ENCODE assay signal across 14 mouse cellular contexts in genomic region chr7:31145596-31146160, GRCm38 (mm10). TPM values are rescaled to one million over a fixed set of nuclear protein-coding genes. Genes with fewer than 3 reads are reported as not detected.
DNase-seq lines count a peak whose midpoint lies in the region; ATAC-seq and TF ChIP-seq lines count a peak whose summit lies in the region.
"Had no signal": no experiment of that assay in that cellular context is flagged by ENCODE, and none has a peak within 500 bp of the region (broad histone marks: within the 10 kb centered on the region; RNA-seq: fewer than 3 reads in every experiment).

No protein-coding gene starts in this region.

- no peak overlapping the region for H3K4me2 ChIP-seq in neural tube, embryonic 15.5 days
- no peak overlapping the region for H3K4me2 ChIP-seq in lung, embryonic 15.5 days
- H3K4me2 ChIP-seq in stomach, postnatal 0 days (replicated peaks; ENCODE audit: low read depth), result no peak overlapping the region
- no peak overlapping the region for H3K4me2 ChIP-seq in forebrain, embryonic 12.5 days
- H3K4me2 ChIP-seq: embryonic facial prominence, embryonic 13.5 days had no signal

- no peak for TF ChIP-seq EP300 in stomach, postnatal 0 days (optimal IDR thresholded peaks at IDR 0.05)

- no peak overlapping the region for H3K4me3 ChIP-seq in neural tube, embryonic 15.5 days (replicated peaks)
- H3K4me3 ChIP-seq in lung, embryonic 15.5 days, result no peak overlapping the region
- no peak overlapping the region for H3K4me3 ChIP-seq in stomach, postnatal 0 days (ENCODE audit: low read depth, low read length)
- no peak overlapping the region for H3K4me3 ChIP-seq in forebrain, embryonic 12.5 days (replicated peaks)
- H3K4me3 ChIP-seq: embryonic facial prominence, embryonic 13.5 days; megakaryocyte, embryonic 14.5 days had no signal

- TF ChIP-seq CTCF in stomach, postnatal 0 days (IDR thresholded peaks at IDR 0.05; ENCODE audit: low read depth), result no peak

- WGBS in neural tube, embryonic 15.5 days, result 42% methylated on average over 12 of the region's 12 CpGs
- 14% methylated on average over 12 of the region's 12 CpGs for WGBS in large intestine, adult 2 months
- 11% methylated on average over 12 of the region's 12 CpGs for WGBS in lung, embryonic 15.5 days
- WGBS in stomach, postnatal 0 days, result 20% methylated on average over 12 of the region's 12 CpGs
- 92% methylated on average over 12 of the region's 12 CpGs for WGBS in forebrain, embryonic 12.5 days

- H3K9ac ChIP-seq in neural tube, embryonic 15.5 days (replicated peaks), result no peak overlapping the region
- no peak overlapping the region for H3K9ac ChIP-seq in lung, embryonic 15.5 days
- no peak overlapping the region for H3K9ac ChIP-seq in stomach, postnatal 0 days (ENCODE audit: low read length)
- H3K9ac ChIP-seq in forebrain, embryonic 12.5 days, result no peak overlapping the region; the same call in 1 of the 2 replicates
- H3K9ac ChIP-seq: embryonic facial prominence, embryonic 13.5 days had no signal

- ATAC-seq in neural tube, embryonic 15.5 days (ENCODE audit: low FRiP score), result no peak
- ATAC-seq in lung, embryonic 15.5 days (ENCODE audit: borderline replicate concordance, extremely low read depth, low FRiP score, low TSS enrichment), result no peak
- peak; percentile 62; the same call in 1 of the 2 replicates for ATAC-seq in stomach, postnatal 0 days (ENCODE audit: low FRiP score, low TSS enrichment)
- ATAC-seq in forebrain, embryonic 12.5 days (ENCODE audit: low FRiP score), result no peak
- ATAC-seq: CD4-positive, CD25-positive, alpha-beta regulatory T cell, adult 4 months; hindbrain, postnatal 0 days had no signal

- no peak for DNase-seq in neural tube, embryonic 10.5 days (ENCODE audit: extremely low spot score, low spot score)
- peak; percentile 84 for DNase-seq in large intestine, adult 2 months (ENCODE audit: low read depth, low spot score)
- DNase-seq in stomach, postnatal 0 days (ENCODE audit: low spot score), result peak; percentile 38
- no peak for DNase-seq in cerebellum, postnatal 10 days
- DNase-seq: heart, postnatal 14 days; left cerebral cortex, postnatal 4 days; right cerebral cortex, postnatal 4 days had no signal

- peaks cover 30% of the 10 kb centered on the region for H3K36me3 ChIP-seq in neural tube, embryonic 15.5 days
- H3K36me3 ChIP-seq in lung, embryonic 15.5 days, result peaks cover 30% of the 10 kb centered on the region
- H3K36me3 ChIP-seq in stomach, postnatal 0 days (ENCODE audit: control insufficient read depth, insufficient read depth, low read length), result peaks cover 24% of the 10 kb centered on the region
- H3K36me3 ChIP-seq in forebrain, embryonic 12.5 days (replicated peaks), result peaks cover 60% of the 10 kb centered on the region

- peak overlapping the region; percentile 23; the same call in 1 of the 2 replicates for H3K27ac ChIP-seq in neural tube, embryonic 15.5 days (replicated peaks)
- H3K27ac ChIP-seq in lung, embryonic 15.5 days, result peak overlapping the region; percentile 17
- H3K27ac ChIP-seq in stomach, postnatal 0 days (replicated peaks), result no peak overlapping the region; the same call in 1 of the 2 replicates
- no peak overlapping the region for H3K27ac ChIP-seq in forebrain, embryonic 12.5 days
- H3K27ac ChIP-seq: embryonic facial prominence, embryonic 13.5 days; hindbrain, postnatal 0 days had no signal

- no peaks in the 10 kb centered on the region for H3K27me3 ChIP-seq in neural tube, embryonic 15.5 days (replicated peaks)
- no peaks in the 10 kb centered on the region for H3K27me3 ChIP-seq in lung, embryonic 15.5 days
- H3K27me3 ChIP-seq in stomach, postnatal 0 days (ENCODE audit: control insufficient read depth, insufficient read depth, low read length), result no peaks in the 10 kb centered on the region
- H3K27me3 ChIP-seq in forebrain, embryonic 12.5 days, result no peaks in the 10 kb centered on the region
- H3K27me3 ChIP-seq: embryonic facial prominence, embryonic 13.5 days; megakaryocyte, embryonic 14.5 days had no signal

- no peaks in the 10 kb centered on the region for H3K9me3 ChIP-seq in neural tube, embryonic 15.5 days (replicated peaks)
- no peaks in the 10 kb centered on the region for H3K9me3 ChIP-seq in lung, embryonic 15.5 days
- H3K9me3 ChIP-seq in stomach, postnatal 0 days (ENCODE audit: control insufficient read depth, low read length), result no peaks in the 10 kb centered on the region
- no peaks in the 10 kb centered on the region for H3K9me3 ChIP-seq in forebrain, embryonic 12.5 days
- H3K9me3 ChIP-seq: embryonic facial prominence, embryonic 13.5 days; megakaryocyte, embryonic 14.5 days had no signal

- H3K4me1 ChIP-seq in neural tube, embryonic 15.5 days, result peaks cover 43% of the 10 kb centered on the region
- peaks cover 46% of the 10 kb centered on the region for H3K4me1 ChIP-seq in lung, embryonic 15.5 days
- H3K4me1 ChIP-seq in stomach, postnatal 0 days (replicated peaks; ENCODE audit: control insufficient read depth, insufficient read depth), result 0 out of 2 replicates have a peak, but pooled peaks cover 2% of the 10 kb centered on the region
- H3K4me1 ChIP-seq in forebrain, embryonic 12.5 days, result peaks cover 33% of the 10 kb centered on the region

RNA-seq across cellular contexts. Expression of gene Gramd1a, which starts 10.0 kb away (rescaled TPM):
- 174 and 212 TPM in 2 replicates for polyA plus RNA-seq in neural tube, embryonic 15.5 days (2015; fragmentation: Nextera tagmentation; extraction: Ambion mirVana)
- 45.0 and 47.4 TPM in 2 replicates for polyA plus RNA-seq in large intestine, adult 2 months (2012; rRNA removed)
- polyA plus RNA-seq in lung, embryonic 15.5 days (2015; fragmentation: Nextera tagmentation; extraction: Ambion mirVana), result 63.0 and 65.5 TPM in 2 replicates
- 14.4 and 17.4 TPM in 2 replicates for polyA plus RNA-seq in stomach, postnatal 0 days (2015; fragmentation: Nextera tagmentation; extraction: Ambion mirVana)
- 155 and 174 TPM in 2 replicates for polyA plus RNA-seq in forebrain, embryonic 12.5 days (2016; fragmentation: Nextera tagmentation; extraction: Ambion mirVana)

RNA-seq across cellular contexts. Expression of gene Scn1b, which starts 18.9 kb away (rescaled TPM):
- polyA plus RNA-seq in neural tube, embryonic 15.5 days (2015; fragmentation: Nextera tagmentation; extraction: Ambion mirVana), result 21.1 and 24.8 TPM in 2 replicates
- 14.0 and 15.5 TPM in 2 replicates for polyA plus RNA-seq in large intestine, adult 2 months (2012; rRNA removed)
- 1.5 and 1.8 TPM in 2 replicates for polyA plus RNA-seq in lung, embryonic 15.5 days (2015; fragmentation: Nextera tagmentation; extraction: Ambion mirVana)
- polyA plus RNA-seq in stomach, postnatal 0 days (2015; fragmentation: Nextera tagmentation; extraction: Ambion mirVana), result 2.3 and 2.5 TPM in 2 replicates
- 1.1 and 1.3 TPM in 2 replicates for polyA plus RNA-seq in forebrain, embryonic 12.5 days (2016; fragmentation: Nextera tagmentation; extraction: Ambion mirVana)
- polyA plus RNA-seq: CD4-positive, CD25-positive, alpha-beta regulatory T cell, adult 4 months had no signal

RNA-seq across cellular contexts. Expression of gene Hpn, which starts 30.6 kb away (rescaled TPM):
- polyA plus RNA-seq in neural tube, embryonic 15.5 days (2015; fragmentation: Nextera tagmentation; extraction: Ambion mirVana), result 0.50 and 4.0 TPM in 2 replicates
- 3.8 and 4.1 TPM in 2 replicates for polyA plus RNA-seq in large intestine, adult 2 months (2012; rRNA removed)
- 14.6 and 16.7 TPM in 2 replicates for polyA plus RNA-seq in lung, embryonic 15.5 days (2015; fragmentation: Nextera tagmentation; extraction: Ambion mirVana)
- 17.9 and 21.7 TPM in 2 replicates for polyA plus RNA-seq in stomach, postnatal 0 days (2015; fragmentation: Nextera tagmentation; extraction: Ambion mirVana)
- polyA plus RNA-seq in forebrain, embryonic 12.5 days (2016; fragmentation: Nextera tagmentation; extraction: Ambion mirVana), result 0.49 and 0.67 TPM in 2 replicates

Comparison
In these comparisons a context has a peak if more than half of its experiments do, and no peak if none do; other contexts are left out.
1. H3K27ac ChIP-seq: peak in neural tube, embryonic 15.5 days (single experiment) and lung, embryonic 15.5 days (single experiment); none in stomach, postnatal 0 days (single experiment) and forebrain, embryonic 12.5 days (single experiment).
2. DNase-seq: peak in large intestine, adult 2 months (single experiment) and stomach, postnatal 0 days (single experiment); none in neural tube, embryonic 10.5 days (single experiment) and cerebellum, postnatal 10 days (0 of 2).